Mouse (Mus musculus) layer of hippocampus, adult 2 months (tissue): Measurements from ENCODE around the gene Tsc22d3. TPM values are rescaled to one million over a fixed set of nuclear protein-coding genes. Genes with fewer than 3 reads are reported as not detected.

Source experiments
- DNase-seq, 2 experiments: peaks; one replicate each; pipeline ENCODE4 v3.0.0; 2022; ENCODE audit warnings: low spot score in 2 of 2
- H3K27ac ChIP-seq: fragments of 200-600 bp; 2 replicates; pipeline ENCODE4 v1.8.1; 2022
- H3K4me3 ChIP-seq: fragments of 200-600 bp; 2 replicates; pipeline ENCODE4 v1.8.1; 2022; ENCODE audit warnings: mild to moderate bottlenecking
- CTCF ChIP-seq: fragments of 200-600 bp; conservative IDR thresholded peaks from 2 replicates; pipeline ENCODE4 v1.8.1; 2022; ENCODE audit warnings: antibody characterized with exemption, mild to moderate bottlenecking, moderate library complexity
- total RNA-seq, 2 experiments: library from RNA; stranded (reverse); gene quantifications; 2 replicates each; pipeline ENCODE4 v1.2.3; 2021

Gene Tsc22d3
- total RNA-seq, 2 experiments from 2014 or later = 101 to 111 TPM

DNA sequence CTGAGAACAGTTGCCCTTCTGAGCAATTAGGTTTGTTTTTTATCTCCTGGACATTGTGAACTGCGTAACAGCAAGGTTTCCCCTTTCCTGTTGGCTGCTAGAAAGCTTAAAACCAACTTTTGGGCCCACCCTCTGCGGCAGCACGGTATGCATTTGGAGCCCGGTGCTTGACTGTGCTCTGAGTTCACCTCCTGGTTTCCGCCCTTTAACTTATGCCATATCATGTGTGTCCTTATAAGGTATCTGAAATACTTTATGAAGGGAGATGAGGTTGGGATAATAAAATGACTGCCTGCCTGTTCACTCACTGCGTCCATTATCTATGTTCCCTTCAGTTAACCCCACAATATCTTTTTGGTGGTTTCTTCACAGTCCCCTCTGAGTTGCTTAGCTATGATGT is 106.3 kb downstream of the Tsc22d3 start:
- no peak overlapping the region for H3K4me3 ChIP-seq
- no peak for DNase-seq
- H3K27ac ChIP-seq = no peak overlapping the region
- TF ChIP-seq CTCF = no peak

DNA sequence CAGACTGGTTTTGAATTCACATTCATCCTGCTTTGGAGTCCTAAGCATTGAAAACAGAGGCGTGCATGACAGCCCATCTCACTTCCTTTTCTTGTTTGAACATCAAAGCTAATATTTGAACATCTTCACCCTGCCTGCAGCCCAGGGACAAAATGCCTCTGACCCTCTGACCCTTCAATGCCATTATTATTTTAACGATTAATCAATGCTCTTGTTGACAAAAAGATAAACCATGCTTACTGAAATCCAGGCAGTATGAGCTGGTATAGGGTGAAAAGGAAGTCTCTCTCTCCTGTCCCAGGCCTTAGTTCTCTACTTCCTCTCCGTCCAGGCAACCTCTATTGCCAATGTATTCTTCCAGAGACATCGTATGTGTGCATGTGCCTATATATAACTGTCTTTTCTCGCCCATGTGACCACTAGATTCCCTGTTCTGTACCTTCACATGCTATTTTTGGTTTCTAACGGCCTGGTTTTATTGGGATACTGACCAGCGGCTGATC is 106.9 kb downstream of the Tsc22d3 start:
- H3K4me3 ChIP-seq = no peak overlapping the region
- no peak for TF ChIP-seq CTCF
- DNase-seq = no peak
- no peak overlapping the region for H3K27ac ChIP-seq

DNA sequence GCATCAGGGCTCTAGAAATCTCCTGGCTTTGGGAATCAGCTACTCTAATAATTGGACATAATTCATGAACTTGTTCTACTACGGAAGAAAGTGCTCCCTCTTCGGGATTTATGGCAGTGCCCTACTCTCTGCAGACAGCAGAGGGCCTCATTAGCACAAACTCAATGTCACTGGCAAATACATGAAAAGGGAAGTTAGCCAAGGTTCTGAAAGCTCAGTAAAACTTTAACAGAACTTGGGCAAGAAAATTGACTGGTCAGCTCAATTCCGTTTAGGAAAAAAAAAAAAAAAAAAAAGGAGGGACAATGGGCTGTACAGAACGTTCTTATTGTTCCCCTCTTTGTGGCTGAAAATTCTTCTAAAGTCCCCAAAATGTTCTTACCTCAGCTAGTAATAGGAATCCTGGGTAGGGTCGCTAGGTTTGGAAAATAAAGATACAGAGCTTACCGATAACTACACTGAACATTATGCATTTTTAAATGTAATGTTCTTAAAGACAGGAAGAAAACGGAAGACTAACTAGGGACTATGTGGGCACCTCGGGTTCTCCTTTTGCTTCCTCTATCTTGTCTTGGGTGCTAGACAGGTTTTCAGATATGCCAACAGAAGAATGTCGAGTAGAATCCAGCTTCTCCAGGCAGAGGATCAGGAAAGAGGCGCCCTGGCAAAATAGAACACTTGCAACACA is 108.4 kb downstream of the Tsc22d3 start:
- Histone ChIP-seq H3K4me3 (no peak overlapping the region), H3K27ac (no peak overlapping the region)
- peak; percentile 23 to 29 for DNase-seq
- TF ChIP-seq CTCF = peak; percentile 85

DNA sequence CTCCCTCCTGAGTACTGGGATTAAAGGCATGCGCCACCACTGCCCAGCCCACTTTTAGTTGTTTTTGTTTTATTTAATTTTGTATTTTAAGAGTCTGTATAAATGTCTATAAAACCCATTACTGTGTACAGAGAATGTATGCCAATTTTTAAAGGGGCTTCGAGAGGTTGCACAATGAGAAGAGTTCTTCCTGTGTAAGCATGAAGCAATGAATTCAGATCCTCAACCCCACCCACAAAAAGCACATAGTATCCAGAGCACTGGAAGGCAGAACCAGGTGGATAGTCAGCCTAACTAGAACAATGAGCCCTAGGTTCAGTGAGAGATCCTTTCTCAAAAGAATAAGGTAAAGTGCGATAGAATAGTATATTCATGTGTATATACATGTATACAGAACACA is 110.3 kb downstream of the Tsc22d3 start:
- no peak for TF ChIP-seq CTCF
- DNase-seq = no peak
- no peak overlapping the region for H3K27ac ChIP-seq
- H3K4me3 ChIP-seq = no peak overlapping the region

Other genes with a start within 250 kb of the Tsc22d3 start
- 10 to 100 TPM; 64.0 to 85.7 TPM for gene Prps1, start 144.0 kb downstream of the Tsc22d3 start, total RNA-seq
- gene Mid2, start 63.9 kb upstream of the Tsc22d3 start, total RNA-seq = 10 to 100 TPM; 22.3 to 24.8 TPM
- gene Tex13b, start 212.8 kb upstream of the Tsc22d3 start, total RNA-seq = not detected